Mouse (Mus musculus): Measurements from ENCODE around the gene Aph1a. TPM values are rescaled to one million over a fixed set of nuclear protein-coding genes. Genes with fewer than 3 reads are reported as not detected.
A peak's percentile ranks its signal among the peaks of the same experiment; 100 is the strongest.
"Not testable (repeated sequence)": the region's sequence is repeated elsewhere in the genome, so short reads cannot be mapped to it uniquely, and the experiment has no call there.

Gene Aph1a
- polyA plus RNA-seq, 1 experiment from 2014 or later: 34.7 TPM

GRCm38 (mm10) chr3:95916760-95917159, 23.0 kb downstream of the Aph1a start:
- no peaks in the 10 kb centered on the region for H3K36me3 ChIP-seq (ENCODE audit: control insufficient read depth, insufficient read depth, low read length)
- DNase-seq (no peak), ATAC-seq (ENCODE audit: low FRiP score, low TSS enrichment) (no peak)
- H3K9ac ChIP-seq (replicated peaks; ENCODE audit: low read length): no peak overlapping the region
- no peak overlapping the region for H3K4me2 ChIP-seq (ENCODE audit: low read length)
- no peaks in the 10 kb centered on the region for H3K27me3 ChIP-seq (ENCODE audit: control insufficient read depth, insufficient read depth, low read length)
- H3K4me3 ChIP-seq (replicated peaks; ENCODE audit: low read depth, low read length): no peak overlapping the region
- no peaks in the 10 kb centered on the region for H3K4me1 ChIP-seq (ENCODE audit: control insufficient read depth, insufficient read depth, low read length)
- H3K27ac ChIP-seq (replicated peaks; ENCODE audit: low read depth, low read length): no peak overlapping the region
- no peaks in the 10 kb centered on the region for H3K9me3 ChIP-seq (ENCODE audit: control insufficient read depth, low read length)
- 77% methylated on average over 7 of the region's 7 CpGs for WGBS

GRCm38 (mm10) chr3:95920532-95920931, 26.8 kb downstream of the Aph1a start:
- not testable (repeated sequence) for H3K4me1 ChIP-seq (ENCODE audit: control insufficient read depth, insufficient read depth, low read length); H3K36me3 ChIP-seq (ENCODE audit: control insufficient read depth, insufficient read depth, low read length); H3K27ac ChIP-seq (replicated peaks; ENCODE audit: low read depth, low read length); H3K9ac ChIP-seq (replicated peaks; ENCODE audit: low read length); H3K4me2 ChIP-seq (ENCODE audit: low read length); H3K9me3 ChIP-seq (ENCODE audit: control insufficient read depth, low read length); H3K27me3 ChIP-seq (ENCODE audit: control insufficient read depth, insufficient read depth, low read length); ATAC-seq (ENCODE audit: low FRiP score, low TSS enrichment); DNase-seq; H3K4me3 ChIP-seq (replicated peaks; ENCODE audit: low read depth, low read length)
- WGBS: 51% methylated on average over 2 of the region's 2 CpGs

DNA sequence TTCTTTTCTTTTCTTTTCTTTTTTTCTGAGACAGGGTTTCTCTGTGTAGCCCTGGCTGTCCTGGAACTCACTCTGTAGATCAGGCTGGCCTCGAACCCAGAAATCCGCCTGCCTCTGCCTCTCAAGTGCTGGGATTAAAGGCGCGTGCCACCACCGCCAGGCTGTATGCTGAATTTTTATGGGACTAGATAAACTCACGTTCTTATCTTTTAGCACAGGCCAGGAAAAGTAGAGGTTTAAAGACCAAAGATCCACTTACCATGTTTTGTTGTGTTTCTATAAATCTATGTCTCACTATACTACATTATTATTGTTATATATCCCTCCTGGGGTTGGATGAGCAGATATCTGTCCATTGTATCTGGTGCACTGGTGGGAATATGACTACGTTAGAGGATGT, 29.7 kb downstream of the Aph1a start:
- not testable (repeated sequence) for H3K4me3 ChIP-seq (replicated peaks; ENCODE audit: low read depth, low read length); H3K9ac ChIP-seq (replicated peaks; ENCODE audit: low read length); H3K4me1 ChIP-seq (ENCODE audit: control insufficient read depth, insufficient read depth, low read length); H3K27ac ChIP-seq (replicated peaks; ENCODE audit: low read depth, low read length); H3K4me2 ChIP-seq (ENCODE audit: low read length); H3K36me3 ChIP-seq (ENCODE audit: control insufficient read depth, insufficient read depth, low read length); DNase-seq; ATAC-seq (ENCODE audit: low FRiP score, low TSS enrichment); H3K9me3 ChIP-seq (ENCODE audit: control insufficient read depth, low read length); H3K27me3 ChIP-seq (ENCODE audit: control insufficient read depth, insufficient read depth, low read length)
- 92% methylated on average over 7 of the region's 7 CpGs for WGBS

DNA sequence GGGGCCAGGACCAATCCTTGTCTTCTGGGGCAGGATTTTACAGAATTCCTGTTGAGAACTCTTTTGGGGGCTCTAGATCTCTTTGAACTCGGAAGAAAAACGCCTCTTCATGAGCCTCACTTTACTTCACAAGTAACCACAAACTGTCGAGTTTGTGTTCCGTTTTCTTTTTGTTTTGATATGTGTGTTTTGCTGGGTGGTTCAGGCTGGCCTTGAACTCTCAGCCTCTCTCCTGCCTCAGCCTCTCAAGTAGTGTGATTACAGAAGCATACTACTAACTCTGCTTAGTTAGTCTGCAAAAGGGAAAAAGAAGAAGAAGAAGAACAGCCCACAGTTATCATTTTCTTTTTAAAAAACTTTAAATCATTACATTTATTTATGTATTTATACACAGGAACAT, 30.4 kb downstream of the Aph1a start:
- Histone ChIP-seq H3K4me3 (replicated peaks; ENCODE audit: low read depth, low read length) (no peak overlapping the region), H3K36me3 (ENCODE audit: control insufficient read depth, insufficient read depth, low read length) (no peaks in the 10 kb centered on the region), H3K4me2 (ENCODE audit: low read length) (no peak overlapping the region), H3K27ac (replicated peaks; ENCODE audit: low read depth, low read length) (no peak overlapping the region), H3K27me3 (ENCODE audit: control insufficient read depth, insufficient read depth, low read length) (no peaks in the 10 kb centered on the region), H3K9me3 (ENCODE audit: control insufficient read depth, low read length) (no peaks in the 10 kb centered on the region), H3K9ac (replicated peaks; ENCODE audit: low read length) (no peak overlapping the region), H3K4me1 (ENCODE audit: control insufficient read depth, insufficient read depth, low read length) (no peaks in the 10 kb centered on the region; the same call in 1 of the 2 replicates)
- DNase-seq (no peak), ATAC-seq (ENCODE audit: low FRiP score, low TSS enrichment) (no peak)
- 79% methylated on average over 4 of the region's 4 CpGs for WGBS

DNA sequence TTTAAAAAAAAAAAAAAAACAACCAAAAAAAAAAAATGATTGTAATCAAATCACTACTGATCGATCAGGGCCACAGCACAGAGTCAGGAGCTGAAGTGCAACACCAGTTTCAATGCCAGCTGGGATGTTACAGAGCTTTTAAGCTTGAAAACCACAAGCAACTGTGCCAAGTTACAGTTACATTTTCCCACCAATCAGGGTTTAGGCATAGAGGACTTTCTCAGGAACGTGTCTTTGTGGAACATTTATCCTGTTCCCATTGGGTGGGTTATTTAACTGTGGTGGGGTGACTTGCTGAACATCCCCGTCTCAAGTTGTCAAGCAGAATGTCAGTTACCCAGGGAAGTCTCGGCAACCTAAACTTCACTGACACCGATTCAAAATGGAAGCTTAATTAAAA, 31.3 kb downstream of the Aph1a start:
- H3K27me3 ChIP-seq (ENCODE audit: control insufficient read depth, insufficient read depth, low read length): no peaks in the 10 kb centered on the region
- H3K4me3 ChIP-seq (replicated peaks; ENCODE audit: low read depth, low read length): no peak overlapping the region
- H3K9me3 ChIP-seq (ENCODE audit: control insufficient read depth, low read length): no peaks in the 10 kb centered on the region
- no peak overlapping the region for H3K9ac ChIP-seq (replicated peaks; ENCODE audit: low read length)
- 86% methylated on average over 5 of the region's 5 CpGs for WGBS
- H3K4me1 ChIP-seq (ENCODE audit: control insufficient read depth, insufficient read depth, low read length): no peaks in the 10 kb centered on the region; the same call in 1 of the 2 replicates
- no peak for ATAC-seq (ENCODE audit: low FRiP score, low TSS enrichment)
- DNase-seq: no peak
- H3K36me3 ChIP-seq (ENCODE audit: control insufficient read depth, insufficient read depth, low read length): no peaks in the 10 kb centered on the region
- H3K27ac ChIP-seq (replicated peaks; ENCODE audit: low read depth, low read length): no peak overlapping the region
- no peak overlapping the region for H3K4me2 ChIP-seq (ENCODE audit: low read length)

GRCm38 (mm10) chr3:95928261-95928657, 34.5 kb downstream of the Aph1a start:
- Histone ChIP-seq H3K36me3 (ENCODE audit: control insufficient read depth, insufficient read depth, low read length) (no peaks in the 10 kb centered on the region), H3K9me3 (ENCODE audit: control insufficient read depth, low read length) (no peaks in the 10 kb centered on the region), H3K4me2 (ENCODE audit: low read length) (peak overlapping the region; percentile 74), H3K9ac (replicated peaks; ENCODE audit: low read length) (no peak overlapping the region), H3K27me3 (ENCODE audit: control insufficient read depth, insufficient read depth, low read length) (no peaks in the 10 kb centered on the region), H3K4me1 (ENCODE audit: control insufficient read depth, insufficient read depth, low read length) (peaks cover 10% of the 10 kb centered on the region), H3K27ac (replicated peaks; ENCODE audit: low read depth, low read length) (peak overlapping the region; percentile 60), H3K4me3 (replicated peaks; ENCODE audit: low read depth, low read length) (peak overlapping the region; percentile 64)
- whole genome bisulfite sequencing: 76% methylated on average over 6 of the region's 6 CpGs
- ATAC-seq (ENCODE audit: low FRiP score, low TSS enrichment) (no peak), DNase-seq (no peak)

DNA sequence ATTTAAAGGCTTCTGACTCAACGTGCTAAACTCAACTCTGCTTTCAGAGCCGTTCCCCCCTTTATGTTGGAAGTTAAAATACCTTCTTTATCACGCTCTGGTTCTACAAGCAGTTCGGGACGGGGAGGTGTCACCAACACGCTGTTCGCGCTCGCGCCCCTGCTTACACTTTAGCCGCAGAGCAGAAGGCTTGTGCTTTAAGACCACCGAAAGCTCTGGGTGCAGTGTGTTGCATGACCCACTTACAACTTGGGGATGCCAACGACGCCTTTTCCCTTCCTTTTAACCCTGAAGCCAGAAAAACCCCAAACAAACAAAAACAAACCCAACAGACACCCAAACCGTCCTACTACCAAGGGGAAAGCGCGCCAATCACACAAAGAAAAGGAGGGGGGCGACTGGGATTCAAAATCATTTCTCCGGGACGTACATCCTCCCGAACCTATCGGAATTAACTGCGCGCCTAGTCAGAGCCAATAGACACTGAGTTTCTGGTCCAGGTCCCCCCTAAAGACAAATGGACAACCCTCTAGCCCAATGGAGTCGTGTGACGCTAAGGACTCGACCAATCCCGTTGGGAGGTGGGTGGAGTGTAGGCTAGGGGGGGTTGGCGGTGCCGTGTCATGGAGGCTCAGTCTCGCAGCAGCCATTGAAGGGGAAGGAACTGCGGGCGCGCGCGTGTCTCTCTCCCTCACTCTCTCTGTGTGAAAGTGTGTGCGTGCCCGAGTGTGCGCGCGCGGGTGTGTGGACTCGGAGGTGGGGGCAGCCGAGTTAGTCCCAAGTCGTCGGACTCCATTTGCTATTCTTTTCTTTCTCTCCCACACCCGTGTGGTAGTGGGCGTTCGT, 35.1 kb downstream of the Aph1a start, which contains the start of gene Anp32e:
Gene Anp32e, plus strand, starts transcription at position 589 of the 846 bp plus-strand sequence.
- Histone ChIP-seq H3K4me1 (ENCODE audit: control insufficient read depth, insufficient read depth, low read length) (peaks cover 10% of the 10 kb centered on the region), H3K4me2 (ENCODE audit: low read length) (peak within 1 kb of the TSS; percentile 74), H3K9me3 (ENCODE audit: control insufficient read depth, low read length) (no peaks in the 10 kb centered on the region), H3K4me3 (replicated peaks; ENCODE audit: low read depth, low read length) (peak within 1 kb of the TSS; percentile 64), H3K27me3 (ENCODE audit: control insufficient read depth, insufficient read depth, low read length) (no peaks in the 10 kb centered on the region), H3K27ac (replicated peaks; ENCODE audit: low read depth, low read length) (peak within 1 kb of the TSS; percentile 86), H3K36me3 (ENCODE audit: control insufficient read depth, insufficient read depth, low read length) (peaks cover 1% of the 10 kb centered on the region; the same call in 1 of the 2 replicates), H3K9ac (replicated peaks; ENCODE audit: low read length) (peak within 1 kb of the TSS; percentile 77)
- under 1% methylated on average over 49 of the region's 49 CpGs for WGBS
- DNase-seq (peak; percentile 99), ATAC-seq (ENCODE audit: low FRiP score, low TSS enrichment) (peak; percentile 100)

DNA sequence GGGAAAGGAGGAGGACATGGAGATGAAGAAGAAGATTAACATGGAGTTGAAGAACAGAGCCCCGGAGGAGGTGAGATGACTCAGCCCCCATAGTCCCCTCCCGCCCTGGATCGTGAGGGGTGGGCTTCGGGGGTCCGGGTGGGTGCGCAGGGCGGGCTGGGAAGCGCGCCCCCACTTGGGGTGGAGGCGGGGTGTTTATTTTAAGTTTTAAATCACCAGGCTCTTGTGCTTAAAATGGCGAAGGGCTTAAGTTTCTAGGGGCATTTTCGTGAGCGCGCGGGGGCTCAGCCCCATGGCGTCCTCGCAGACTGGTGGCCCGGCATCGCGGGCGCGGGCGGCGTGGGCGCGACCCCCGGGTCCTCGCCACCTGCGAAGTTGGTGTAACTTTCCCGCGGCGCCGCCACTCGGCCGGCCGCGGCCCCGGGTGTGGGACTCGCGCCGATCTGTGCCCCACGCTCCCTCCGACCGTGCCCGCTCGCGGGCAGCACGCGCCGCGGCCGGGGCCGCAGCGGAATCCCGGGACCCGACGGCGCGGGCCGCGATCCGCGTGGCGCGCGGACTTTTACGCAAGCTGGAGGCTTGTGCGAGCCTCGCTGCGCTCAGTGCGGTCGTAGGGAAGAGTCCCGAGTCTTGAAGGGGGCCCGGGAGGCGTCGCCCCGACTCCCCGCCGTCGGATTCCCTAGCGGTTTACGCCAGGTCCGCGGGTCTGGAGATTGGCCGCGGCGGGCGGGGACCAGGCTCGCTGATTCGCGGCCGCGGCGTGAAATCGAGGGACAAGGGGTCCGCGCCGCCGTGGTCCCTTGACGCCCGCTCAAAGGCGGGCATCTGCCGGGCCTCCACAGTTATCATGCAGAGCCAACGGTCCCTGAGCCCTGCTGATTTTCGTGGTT, 36.1 kb downstream of the Aph1a start:
- peak overlapping the region; percentile 77 for H3K9ac ChIP-seq (replicated peaks; ENCODE audit: low read length)
- ATAC-seq (ENCODE audit: low FRiP score, low TSS enrichment): peak; percentile 44
- DNase-seq: peak; percentile 76
- no peaks in the 10 kb centered on the region for H3K9me3 ChIP-seq (ENCODE audit: control insufficient read depth, low read length)
- peak overlapping the region; percentile 71 for H3K4me2 ChIP-seq (ENCODE audit: low read length)
- peaks cover 10% of the 10 kb centered on the region for H3K36me3 ChIP-seq (ENCODE audit: control insufficient read depth, insufficient read depth, low read length)
- H3K4me3 ChIP-seq (replicated peaks; ENCODE audit: low read depth, low read length): peak overlapping the region; percentile 64
- peak overlapping the region; percentile 86 for H3K27ac ChIP-seq (replicated peaks; ENCODE audit: low read depth, low read length)
- no peaks in the 10 kb centered on the region for H3K27me3 ChIP-seq (ENCODE audit: control insufficient read depth, insufficient read depth, low read length)
- H3K4me1 ChIP-seq (ENCODE audit: control insufficient read depth, insufficient read depth, low read length): peaks cover 10% of the 10 kb centered on the region
- under 1% methylated on average over 103 of the region's 105 CpGs for WGBS
